Mouse (Mus musculus) C2C12 (cell line): Measurements from ENCODE around the gene Mturn.

Source experiments
- CEBPB ChIP-seq: IDR thresholded peaks from one replicate; pipeline ENCODE4 v1.6.1; 2011; ENCODE audit warnings: low read depth, mild to moderate bottlenecking, control low read depth, moderate library complexity
- CTCF ChIP-seq: IDR thresholded peaks from one replicate; pipeline ENCODE4 v1.5.1; 2011; ENCODE audit not compliant: control insufficient read depth, insufficient read depth, insufficient read length
- MAX ChIP-seq: IDR thresholded peaks from one replicate; pipeline ENCODE4 v1.6.1; 2011; ENCODE audit warnings: mild to moderate bottlenecking, control low read depth
- USF1 ChIP-seq: IDR thresholded peaks from one replicate; pipeline ENCODE4 v1.6.1; 2011; ENCODE audit warnings: low read depth, mild to moderate bottlenecking, control low read depth, moderate library complexity

- no peak for TF ChIP-seq CTCF
- no peak for TF ChIP-seq MAX
- no peak for TF ChIP-seq USF1
- TF ChIP-seq CEBPB, result no peak
These were observed 8.3 kb downstream of the Mturn start for GRCm38 (mm10) chr6:54689686-54690085.
